In the genomic region with DNA sequence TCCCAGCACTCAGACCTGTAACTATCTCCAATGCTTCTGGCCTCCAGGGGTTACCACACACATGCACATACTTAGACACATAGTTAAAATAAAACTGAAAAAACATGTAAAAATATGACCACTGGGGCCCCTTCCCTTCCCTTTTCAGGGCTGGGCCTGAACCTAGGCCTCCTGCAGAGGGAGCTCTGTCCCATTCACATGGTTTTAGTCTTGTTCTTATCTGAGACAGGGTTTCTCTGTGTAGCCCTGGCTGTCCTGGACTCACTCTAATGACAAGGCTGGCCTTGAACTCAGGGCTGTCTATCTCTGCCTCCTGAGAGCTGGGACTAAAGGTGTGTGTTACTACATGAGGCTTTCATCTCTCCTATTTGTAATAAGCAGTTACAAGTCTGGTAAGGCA, we compare ENCODE assay signal across 8 mouse cellular contexts. TPM values are rescaled to one million over a fixed set of nuclear protein-coding genes. Genes with fewer than 3 reads are reported as not detected.
DNase-seq lines count a peak whose midpoint lies in the region; ATAC-seq lines count a peak whose summit lies in the region.

No protein-coding gene starts in this region.

- peak; percentile 54 for ATAC-seq in megakaryocyte, adult 5-6 weeks (ENCODE audit: poor library complexity, severe bottlenecking)

- DNase-seq in adrenal gland, postnatal 14 days, result peak; percentile 47
- DNase-seq in adrenal gland, adult 18-20 months (ENCODE audit: low spot score in 2 of 2), result no peak
- DNase-seq in kidney, postnatal 4 days, result peak; percentile 47 to 49
- no peak for DNase-seq in kidney, postnatal 14 days
- DNase-seq in ZHBTc4 (ENCODE audit: low read depth, low spot score), result peak; percentile 33
- DNase-seq in ovary, postnatal 36 days (ENCODE audit: low spot score), result no peak
- no peak for DNase-seq in right cerebral cortex, postnatal 25 days

RNA-seq across cellular contexts. Expression of a gene that starts 42.0 kb away (rescaled TPM):
- total RNA-seq in adrenal gland, postnatal 14 days (2021), result 68.6 and 76.1 TPM in 2 replicates
- 10 to 100 TPM; 82.7 to 87.0 TPM for total RNA-seq in adrenal gland, adult 18-20 months (2021)
- 109 and 136 TPM in 2 replicates for total RNA-seq in megakaryocyte, adult 5-6 weeks (2015)
- 44.2 and 56.7 TPM in 2 replicates for total RNA-seq in megakaryocyte, adult 5-6 weeks (2017)

RNA-seq across cellular contexts. Expression of a gene that starts 42.6 kb away (rescaled TPM):
- 2.6 and 2.9 TPM in 2 replicates for total RNA-seq in adrenal gland, postnatal 14 days (2021)
- 1 to 10 TPM in 1 of 2 experiments, not detected in 1; 2.3 TPM for total RNA-seq in adrenal gland, adult 18-20 months (2021)
- total RNA-seq in megakaryocyte, adult 5-6 weeks (2015), result 2.3 and 3.7 TPM in 2 replicates
- total RNA-seq in megakaryocyte, adult 5-6 weeks (2017), result not detected in 2 replicates

Comparison
In these comparisons a context has a peak if more than half of its experiments do, and no peak if none do; other contexts are left out.
1. DNase-seq: peak in adrenal gland, postnatal 14 days (single experiment), kidney, postnatal 4 days (2 of 2) and ZHBTc4 (single experiment); none in adrenal gland, adult 18-20 months (0 of 2), kidney, postnatal 14 days (single experiment), ovary, postnatal 36 days (single experiment) and right cerebral cortex, postnatal 25 days (single experiment).